Mouse (Mus musculus) mouse trophoblast stem cell (cell line): ENCODE data around the gene Hdac4.

Experiments used
- in situ Hi-C, 2 experiments: fragments of 300-500 bp; cut with MseI, MboI; formaldehyde crosslinking; loops; 2 replicates in 1 of 2; 3 replicates in 1 of 2; pipeline ENCODE4 v1.15.1; 2025

Hdac4 gene

GRCm38 (mm10) chr1:92178021-92178895, 17.2 kb downstream of the Hdac4 start:
- in situ Hi-C loops = no loop called here

GRCm38 (mm10) chr1:92177599-92177998, 17.9 kb downstream of the Hdac4 start:
- in situ Hi-C loops = no loop called here

GRCm38 (mm10) chr1:92177196-92177595, 18.3 kb downstream of the Hdac4 start:
- in situ Hi-C loops = no loop called here

GRCm38 (mm10) chr1:92175266-92175665, 20.2 kb downstream of the Hdac4 start:
- in situ Hi-C loops = no loop called here

GRCm38 (mm10) chr1:92174898-92175255, 20.6 kb downstream of the Hdac4 start:
- in situ Hi-C loops = no loop called here

GRCm38 (mm10) chr1:92174251-92174897, 21.1 kb downstream of the Hdac4 start:
- in situ Hi-C loops = no loop called here

- in situ Hi-C loops = no loop called here
Observed at GRCm38 (mm10) chr1:92170616-92171235, 24.8 kb downstream of the Hdac4 start.

GRCm38 (mm10) chr1:92169776-92170055, 25.8 kb downstream of the Hdac4 start:
- in situ Hi-C loops = no loop called here

GRCm38 (mm10) chr1:92168900-92169775, 26.4 kb downstream of the Hdac4 start:
- in situ Hi-C loops = no loop called here

GRCm38 (mm10) chr1:92163932-92164331, 31.6 kb downstream of the Hdac4 start:
- in situ Hi-C loops = no loop called here

GRCm38 (mm10) chr1:92159804-92160203, 35.7 kb downstream of the Hdac4 start:
- in situ Hi-C loops = no loop called here

- in situ Hi-C loops = no loop called here
Observed at GRCm38 (mm10) chr1:92150201-92150600, 45.3 kb downstream of the Hdac4 start.

GRCm38 (mm10) chr1:92148527-92148926, 47.0 kb downstream of the Hdac4 start:
- in situ Hi-C loops = no loop called here

GRCm38 (mm10) chr1:92144868-92145534, 50.5 kb downstream of the Hdac4 start:
- in situ Hi-C loops = no loop called here

- in situ Hi-C loops = no loop called here
Observed at GRCm38 (mm10) chr1:92143331-92143895, 52.1 kb downstream of the Hdac4 start.

- in situ Hi-C loops = no loop called here
Observed at GRCm38 (mm10) chr1:92142793-92143192, 52.7 kb downstream of the Hdac4 start.

GRCm38 (mm10) chr1:92139001-92139400, 56.5 kb downstream of the Hdac4 start:
- in situ Hi-C loops = no loop called here

- in situ Hi-C loops = no loop called here
Observed at GRCm38 (mm10) chr1:92137136-92137848, 58.2 kb downstream of the Hdac4 start.

- in situ Hi-C loops = no loop called here
Observed at GRCm38 (mm10) chr1:92136362-92136761, 59.1 kb downstream of the Hdac4 start.

GRCm38 (mm10) chr1:92132181-92132580, 63.3 kb downstream of the Hdac4 start:
- in situ Hi-C loops = no loop called here
